In genomic region chr4:154641296-154642110, GRCm38 (mm10) we compare ENCODE assay signal across 11 mouse cellular contexts. TPM values are rescaled to one million over a fixed set of nuclear protein-coding genes. Genes with fewer than 3 reads are reported as not detected.
A peak's percentile ranks its signal among the peaks of the same experiment; 100 is the strongest.
DNase-seq lines count a peak whose midpoint lies in the region; ATAC-seq and TF ChIP-seq lines count a peak whose summit lies in the region.
"Had no signal": no experiment of that assay in that cellular context is flagged by ENCODE, and none has a peak within 500 bp of the region (broad histone marks: within the 10 kb centered on the region; RNA-seq: fewer than 3 reads in every experiment).

No protein-coding gene starts in this region.

- H3K4me2 ChIP-seq in forebrain, embryonic 15.5 days (replicated peaks) = peak overlapping the region; percentile 84
- H3K4me2 ChIP-seq in midbrain, embryonic 13.5 days (replicated peaks) = no peak overlapping the region

- no peak for ATAC-seq in forebrain, embryonic 15.5 days (replicated peaks)
- ATAC-seq in midbrain, embryonic 13.5 days = no peak
- ATAC-seq: Patski had no signal

- WGBS in embryonic facial prominence, embryonic 10.5 days = 2% methylated on average over 32 of the region's 32 CpGs
- 7% methylated on average over 32 of the region's 32 CpGs for WGBS in forebrain, embryonic 15.5 days
- WGBS in midbrain, embryonic 13.5 days = 1% methylated on average over 32 of the region's 32 CpGs

- peak overlapping the region; percentile 30 for H3K9ac ChIP-seq in forebrain, embryonic 15.5 days (replicated peaks)
- H3K9ac ChIP-seq in midbrain, embryonic 13.5 days (replicated peaks) = no peak overlapping the region

- no peaks in the 10 kb centered on the region for H3K36me3 ChIP-seq in embryonic facial prominence, embryonic 10.5 days (replicated peaks)
- H3K36me3 ChIP-seq in forebrain, embryonic 15.5 days = no peaks in the 10 kb centered on the region
- no peaks in the 10 kb centered on the region for H3K36me3 ChIP-seq in midbrain, embryonic 13.5 days

- intact Hi-C loops in left cerebral cortex, adult 2 months (cut with DNase I) = loop anchor here (5.0 kb wide), 1 partner anchor 134 kb away; no protein-coding TSS in a partner anchor
- intact Hi-C loops in left cerebral cortex, postnatal 25 days (cut with DNase I) = loop anchor here (5.0 kb wide), 1 partner anchor 276 kb away; no protein-coding TSS in a partner anchor

- TF ChIP-seq CTCF in left cerebral cortex, adult 2 months (IDR thresholded peaks at IDR 0.05) = no peak

- H3K4me3 ChIP-seq in left cerebral cortex, adult 2 months = no peak overlapping the region
- H3K4me3 ChIP-seq in embryonic facial prominence, embryonic 10.5 days = peak overlapping the region; percentile 90
- peak overlapping the region; percentile 24 for H3K4me3 ChIP-seq in forebrain, embryonic 15.5 days
- 0 out of 2 replicates have a peak overlapping the region, but pooled peaks have one; percentile 1 for H3K4me3 ChIP-seq in midbrain, embryonic 13.5 days (replicated peaks)

- H3K4me1 ChIP-seq in embryonic facial prominence, embryonic 10.5 days = peaks cover 77% of the 10 kb centered on the region
- H3K4me1 ChIP-seq in forebrain, embryonic 15.5 days = peaks cover 46% of the 10 kb centered on the region
- H3K4me1 ChIP-seq in midbrain, embryonic 13.5 days (replicated peaks) = peaks cover 28% of the 10 kb centered on the region

- no peak for DNase-seq in left cerebral cortex, adult 2 months (ENCODE audit: extremely low spot score in 1 of 2, low spot score in 2 of 2)
- no peak for DNase-seq in left cerebral cortex, postnatal 25 days (ENCODE audit: low spot score in 2 of 2)
- peak; percentile 58 for DNase-seq in embryonic facial prominence, embryonic 10.5 days (ENCODE audit: low spot score)
- DNase-seq in gastrocnemius, postnatal 4 days (ENCODE audit: low spot score in 2 of 2) = no peak
- DNase-seq in c-Kit-positive CD71-positive TER-119-positive erythroid progenitor cells, embryonic 14.5 days (ENCODE audit: low spot score) = no peak
- DNase-seq: lung, postnatal 36 days; thymus, adult 2 months had no signal

- H3K9me3 ChIP-seq in embryonic facial prominence, embryonic 10.5 days = peaks cover 7% of the 10 kb centered on the region; the same call in 1 of the 2 replicates
- no peaks in the 10 kb centered on the region for H3K9me3 ChIP-seq in forebrain, embryonic 15.5 days
- H3K9me3 ChIP-seq in midbrain, embryonic 13.5 days = no peaks in the 10 kb centered on the region

- H3K27ac ChIP-seq in left cerebral cortex, adult 2 months = 0 out of 2 replicates have a peak overlapping the region, but pooled peaks have one; percentile 26
- H3K27ac ChIP-seq in embryonic facial prominence, embryonic 10.5 days (replicated peaks) = peak overlapping the region; percentile 77
- H3K27ac ChIP-seq in forebrain, embryonic 15.5 days (replicated peaks) = no peak overlapping the region; the same call in 1 of the 2 replicates
- no peak overlapping the region for H3K27ac ChIP-seq in midbrain, embryonic 13.5 days

- H3K27me3 ChIP-seq in embryonic facial prominence, embryonic 10.5 days (replicated peaks; ENCODE audit: low read depth, poor library complexity, severe bottlenecking) = peaks cover 99% of the 10 kb centered on the region
- H3K27me3 ChIP-seq in forebrain, embryonic 15.5 days = peaks cover 45% of the 10 kb centered on the region
- peaks cover 95% of the 10 kb centered on the region for H3K27me3 ChIP-seq in midbrain, embryonic 13.5 days

RNA-seq across cellular contexts. Expression of gene Prdm16, which starts 4.8 kb away (rescaled TPM):
- total RNA-seq in left cerebral cortex, adult 2 months (2021) = 1 to 10 TPM; 8.2 to 9.6 TPM
- 1 to 10 TPM; 6.5 to 7.7 TPM for total RNA-seq in left cerebral cortex, postnatal 25 days (2021)
- 33.9 and 44.5 TPM in 2 replicates for polyA plus RNA-seq in embryonic facial prominence, embryonic 10.5 days (2016; fragmentation: Nextera tagmentation; extraction: Ambion mirVana)
- polyA plus RNA-seq in forebrain, embryonic 15.5 days (2015; fragmentation: Nextera tagmentation; extraction: Ambion mirVana) = 32.7 and 33.5 TPM in 2 replicates
- polyA plus RNA-seq in midbrain, embryonic 13.5 days (2015; fragmentation: Nextera tagmentation; extraction: Ambion mirVana) = 8.7 and 12.5 TPM in 2 replicates
- total RNA-seq in gastrocnemius, postnatal 4 days (2021) = 1 to 10 TPM; 4.0 to 4.7 TPM
- polyA plus RNA-seq: Patski had no signal

RNA-seq across cellular contexts. Expression of gene Actrt2, which starts 26.2 kb away (rescaled TPM):
- total RNA-seq in left cerebral cortex, adult 2 months (2021) = not detected
- not detected for total RNA-seq in left cerebral cortex, postnatal 25 days (2021)
- not detected in 2 replicates for polyA plus RNA-seq in embryonic facial prominence, embryonic 10.5 days (2016; fragmentation: Nextera tagmentation; extraction: Ambion mirVana)
- not detected in 2 replicates for polyA plus RNA-seq in forebrain, embryonic 15.5 days (2015; fragmentation: Nextera tagmentation; extraction: Ambion mirVana)
- polyA plus RNA-seq in midbrain, embryonic 13.5 days (2015; fragmentation: Nextera tagmentation; extraction: Ambion mirVana) = not detected in 2 replicates
- not detected for total RNA-seq in gastrocnemius, postnatal 4 days (2021)
- total RNA-seq: layer of hippocampus, adult 8-10 months had no signal
- polyA plus RNA-seq: Patski had no signal

Comparison
In these comparisons a context has a peak if more than half of its experiments do, and no peak if none do; other contexts are left out.
1. H3K27ac ChIP-seq: peak in left cerebral cortex, adult 2 months (single experiment) and embryonic facial prominence, embryonic 10.5 days (single experiment); none in forebrain, embryonic 15.5 days (single experiment) and midbrain, embryonic 13.5 days (single experiment).